Mouse (Mus musculus) heart, postnatal 0 days (tissue): ENCODE results near the gene Fxyd6.

Experiments used
- CTCF ChIP-seq: IDR thresholded peaks from 2 replicates; pipeline ENCODE4 v1.5.1; 2016; ENCODE audit warnings: antibody characterized with exemption, control low read depth, low read depth
- EP300 ChIP-seq: IDR thresholded peaks from 2 replicates; pipeline ENCODE4 v1.6.1; 2016; ENCODE audit warnings: antibody characterized with exemption, low read depth

GRCm38 (mm10) chr9:45439025-45439424 lies 69.0 kb downstream of the Fxyd6 start:
- TF ChIP-seq CTCF: no peak
- TF ChIP-seq EP300: no peak
